Mouse (Mus musculus) myocyte (in vitro differentiated cells): ENCODE measurements at regions not wholly inside any gene's neighbourhood (a gene's known extent, or its start where the extent isn't known, plus 50 kb on each side); places are given as distances from the start of the nearest gene placed in this dataset.

ENCODE experiments used
- H3K27me3 ChIP-seq: one replicate; pipeline ENCODE4 v1.6.1; 2011; ENCODE audit not compliant: control insufficient read depth, insufficient read depth, insufficient read length
- H3K36me3 ChIP-seq: one replicate; pipeline ENCODE4 v1.6.1; 2011; ENCODE audit not compliant: control insufficient read depth, insufficient read depth
- H3K4me2 ChIP-seq: one replicate; pipeline ENCODE4 v1.6.1; 2011; ENCODE audit warnings: low read depth, control low read depth
- H3K4me3 ChIP-seq: one replicate; pipeline ENCODE4 v1.5.1; 2011; ENCODE audit warnings: mild to moderate bottlenecking, control low read depth, moderate library complexity
- H3K79me2 ChIP-seq: one replicate; pipeline ENCODE4 v1.6.1; 2011; ENCODE audit not compliant: control insufficient read depth, insufficient read depth
- H3ac ChIP-seq: one replicate; pipeline ENCODE4 v1.6.1; 2011; ENCODE audit not compliant: control insufficient read depth, insufficient read length
- CEBPB ChIP-seq: IDR thresholded peaks from 2 replicates; pipeline ENCODE4 v1.6.1; 2011; ENCODE audit warnings: mild to moderate bottlenecking, moderate library complexity; ENCODE audit not compliant: poor library complexity, insufficient read depth, severe bottlenecking
- E2F4 ChIP-seq: IDR thresholded peaks from one replicate; pipeline ENCODE4 v1.6.1; 2011; ENCODE audit warnings: mild to moderate bottlenecking, control low read depth, moderate library complexity; ENCODE audit not compliant: insufficient read depth
- MAX ChIP-seq: IDR thresholded peaks from one replicate; pipeline ENCODE4 v1.6.1; 2011; ENCODE audit warnings: low read depth, mild to moderate bottlenecking, control low read depth
- MYOD1 ChIP-seq, 3 experiments: IDR thresholded peaks; one replicate each; pipeline ENCODE4 v1.6.1; 2011; ENCODE audit warnings: control low read depth in 2 of 3, low read depth in 2 of 3, mild to moderate bottlenecking in 2 of 3, moderate library complexity in 1 of 3; ENCODE audit not compliant: insufficient read length in 2 of 3, control insufficient read depth in 1 of 3
- MYOG ChIP-seq, 3 experiments: IDR thresholded peaks; one replicate each; pipeline ENCODE4 v1.6.1; 2011; ENCODE audit warnings: control low read depth in 2 of 3, low read depth in 2 of 3, mild to moderate bottlenecking in 2 of 3; ENCODE audit not compliant: insufficient read length in 2 of 3, control insufficient read depth in 1 of 3, insufficient read depth in 1 of 3
- POLR2A ChIP-seq: IDR thresholded peaks from one replicate; pipeline ENCODE4 v1.6.1; 2011; ENCODE audit warnings: low read depth, mild to moderate bottlenecking, control low read depth, moderate library complexity; ENCODE audit not compliant: insufficient read length
- POLR2AphosphoS2 ChIP-seq: IDR thresholded peaks from one replicate; pipeline ENCODE4 v1.6.1; 2011; ENCODE audit warnings: low read depth, control low read depth; ENCODE audit not compliant: insufficient read length
- REST ChIP-seq: IDR thresholded peaks from one replicate; pipeline ENCODE4 v1.6.1; 2011; ENCODE audit warnings: mild to moderate bottlenecking, control low read depth, moderate library complexity; ENCODE audit not compliant: insufficient read depth, insufficient read length
- SRF ChIP-seq: IDR thresholded peaks from one replicate; pipeline ENCODE4 v1.6.1; 2011; ENCODE audit warnings: low read depth; ENCODE audit not compliant: control insufficient read depth, insufficient read length
- TCF12 ChIP-seq: IDR thresholded peaks from one replicate; pipeline ENCODE4 v1.6.1; 2011; ENCODE audit warnings: mild to moderate bottlenecking, control low read depth; ENCODE audit not compliant: poor library complexity, insufficient read depth, severe bottlenecking
- TCF3 ChIP-seq: IDR thresholded peaks from one replicate; pipeline ENCODE4 v1.6.1; 2011; ENCODE audit warnings: low read depth, control low read depth; ENCODE audit not compliant: insufficient read length
- USF1 ChIP-seq: IDR thresholded peaks from one replicate; pipeline ENCODE4 v1.6.1; 2011; ENCODE audit warnings: low read depth, mild to moderate bottlenecking, control low read depth, moderate library complexity

GRCm38 (mm10) chr16:19848395-19848794, 88.4 kb downstream of the B3gnt5 start:
- H3K36me3 ChIP-seq = no peaks in the 10 kb centered on the region
- H3K4me2 ChIP-seq = no peak overlapping the region
- H3K4me3 ChIP-seq = no peak overlapping the region
- TF ChIP-seq USF1 (no peak), SRF (no peak), TCF12 (no peak), POLR2AphosphoS2 (no peak), MYOD1 (IDR thresholded peaks at IDR 0.05; ENCODE audit: control insufficient read depth in 1 of 3, insufficient read length in 2 of 3, low read depth in 2 of 3) (no peak), CEBPB (no peak)
- no peak overlapping the region for H3ac ChIP-seq
- no peaks in the 10 kb centered on the region for H3K79me2 ChIP-seq
- H3K27me3 ChIP-seq = peaks cover 6% of the 10 kb centered on the region

GRCm38 (mm10) chr16:19865306-19865705, 105.3 kb downstream of the B3gnt5 start:
- Histone ChIP-seq H3K36me3 (no peaks in the 10 kb centered on the region), H3K79me2 (no peaks in the 10 kb centered on the region), H3K27me3 (no peaks in the 10 kb centered on the region), H3K4me2 (no peak overlapping the region), H3ac (no peak overlapping the region), H3K4me3 (no peak overlapping the region)
- TF ChIP-seq SRF = no peak
- no peak for TF ChIP-seq REST
- no peak for TF ChIP-seq TCF12
- TF ChIP-seq CEBPB = no peak
- TF ChIP-seq POLR2A = no peak

DNA sequence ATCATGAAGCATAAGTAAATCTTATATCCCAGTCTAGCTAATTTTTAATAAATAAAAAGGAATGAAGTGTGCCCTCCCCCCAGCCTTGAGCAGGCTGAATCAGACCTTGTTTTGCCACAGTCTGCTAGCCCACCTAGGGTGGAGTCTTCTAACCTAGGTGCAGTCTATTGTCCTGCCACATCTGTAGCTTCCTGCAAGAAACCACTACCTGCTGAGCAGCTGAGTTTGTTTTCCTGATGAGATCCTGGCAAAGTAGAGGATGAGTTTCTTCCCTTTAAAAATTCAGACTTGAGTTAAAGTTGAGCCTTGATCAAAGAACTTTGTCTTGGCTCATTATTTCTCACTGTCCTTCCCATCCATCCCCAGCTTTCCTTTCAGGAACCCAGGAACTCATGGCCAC, 105.9 kb downstream of the B3gnt5 start:
- Histone ChIP-seq H3K79me2 (no peaks in the 10 kb centered on the region), H3ac (no peak overlapping the region), H3K36me3 (no peaks in the 10 kb centered on the region), H3K4me3 (no peak overlapping the region), H3K27me3 (no peaks in the 10 kb centered on the region), H3K4me2 (no peak overlapping the region)
- no peak for TF ChIP-seq TCF12
- no peak for TF ChIP-seq E2F4
- TF ChIP-seq SRF = no peak
- TF ChIP-seq MYOD1 (IDR thresholded peaks at IDR 0.05; ENCODE audit: control insufficient read depth in 1 of 3, insufficient read length in 2 of 3, low read depth in 2 of 3) = no peak
- TF ChIP-seq POLR2AphosphoS2 = no peak
- no peak for TF ChIP-seq USF1
- no peak for TF ChIP-seq MAX
- TF ChIP-seq CEBPB = no peak

GRCm38 (mm10) chr16:19869425-19869824, 109.4 kb downstream of the B3gnt5 start:
- Histone ChIP-seq H3K4me2 (no peak overlapping the region), H3K36me3 (no peaks in the 10 kb centered on the region), H3K4me3 (no peak overlapping the region), H3K79me2 (no peaks in the 10 kb centered on the region), H3K27me3 (no peaks in the 10 kb centered on the region), H3ac (no peak overlapping the region)
- no peak for TF ChIP-seq CEBPB
- TF ChIP-seq POLR2A = no peak
- TF ChIP-seq MYOG (IDR thresholded peaks at IDR 0.05; ENCODE audit: control insufficient read depth in 1 of 3, insufficient read depth in 1 of 3, insufficient read length in 2 of 3, low read depth in 2 of 3) = no peak
- TF ChIP-seq SRF = no peak
- no peak for TF ChIP-seq MAX
- no peak for TF ChIP-seq TCF3
- no peak for TF ChIP-seq USF1
- no peak for TF ChIP-seq E2F4
- TF ChIP-seq MYOD1 (IDR thresholded peaks at IDR 0.05; ENCODE audit: control insufficient read depth in 1 of 3, insufficient read length in 2 of 3, low read depth in 2 of 3) = no peak
- TF ChIP-seq TCF12 = no peak
- no peak for TF ChIP-seq POLR2AphosphoS2
- no peak for TF ChIP-seq REST

- Histone ChIP-seq H3K36me3 (no peaks in the 10 kb centered on the region), H3K4me2 (no peak overlapping the region), H3ac (no peak overlapping the region), H3K4me3 (no peak overlapping the region), H3K27me3 (no peaks in the 10 kb centered on the region), H3K79me2 (peaks cover 4% of the 10 kb centered on the region)
- TF ChIP-seq SRF = no peak
- TF ChIP-seq MAX = no peak
- TF ChIP-seq POLR2AphosphoS2 = no peak
- TF ChIP-seq POLR2A = no peak
- no peak for TF ChIP-seq MYOG (IDR thresholded peaks at IDR 0.05; ENCODE audit: control insufficient read depth in 1 of 3, insufficient read depth in 1 of 3, insufficient read length in 2 of 3, low read depth in 2 of 3)
- TF ChIP-seq TCF12 = no peak
- no peak for TF ChIP-seq REST
These were observed 105.8 kb downstream of the Klhl6 start for GRCm38 (mm10) chr16:19876861-19877554.
